Mouse (Mus musculus) hindbrain, postnatal 0 days (tissue): ENCODE measurements around the gene Cpsf4l. TPM values are rescaled to one million over a fixed set of nuclear protein-coding genes. Genes with fewer than 3 reads are reported as not detected.

Experiments
- ATAC-seq: fragments of 200-750 bp; cut with Nextera tagmentation; 2 replicates; pipeline ENCODE4 v1.8.0; 2017; ENCODE audit warnings: mild to moderate bottlenecking, moderate TSS enrichment, moderate library complexity
- DNase-seq: peaks from one replicate; pipeline ENCODE4 v3.0.0-alpha.2; 2015; ENCODE audit warnings: low spot score
- H3K27ac ChIP-seq: fragments of 300-500 bp; sonication (generic); 2 replicates; pipeline ENCODE4 v1.5.1; 2014; ENCODE audit warnings: mild to moderate bottlenecking
- H3K27me3 ChIP-seq: fragments of 300-500 bp; sonication (generic); 2 replicates; pipeline ENCODE4 v1.6.1; 2014; ENCODE audit warnings: low read length, mixed read lengths; ENCODE audit not compliant: insufficient read depth
- H3K36me3 ChIP-seq: fragments of 300-500 bp; sonication (generic); 2 replicates; pipeline ENCODE4 v1.6.1; 2014; ENCODE audit warnings: low read length, mixed read lengths; ENCODE audit not compliant: insufficient read depth
- H3K4me1 ChIP-seq: fragments of 300-500 bp; sonication (generic); 2 replicates; pipeline ENCODE4 v1.6.1; 2014; ENCODE audit warnings: antibody characterized with exemption, low read length, mixed read lengths; ENCODE audit not compliant: insufficient read depth
- H3K4me2 ChIP-seq: fragments of 300-500 bp; sonication (generic); 2 replicates; pipeline ENCODE4 v1.6.1; 2014; ENCODE audit warnings: low read depth, mild to moderate bottlenecking, low read length, moderate library complexity, mixed read lengths
- H3K4me3 ChIP-seq: fragments of 300-500 bp; sonication (generic); 2 replicates; pipeline ENCODE4 v1.5.1; 2014; ENCODE audit warnings: low read length
- H3K9ac ChIP-seq: fragments of 300-500 bp; sonication (generic); replicated peaks from 2 replicates; pipeline ENCODE4 v1.6.1; 2014; ENCODE audit warnings: mild to moderate bottlenecking, low read length, moderate library complexity, mixed read lengths
- H3K9me3 ChIP-seq: fragments of 300-500 bp; sonication (generic); 2 replicates; pipeline ENCODE4 v1.6.1; 2016; ENCODE audit warnings: low read length, mixed read lengths
- CTCF ChIP-seq: IDR thresholded peaks from 2 replicates; pipeline ENCODE4 v1.5.1; 2016; ENCODE audit warnings: antibody characterized with exemption, control low read depth, low read depth
- WGBS: fragments of 180-500 bp; shearing (Covaris S2); extraction: QIAGEN DNeasy Blood & Tissue Kit; methylation state at CpG from one replicate; pipeline ENCODE4 v1.1.7; 2014; 5-methylcytosine and 5-hydroxymethylcytosine counted together
- polyA plus RNA-seq: library from polyadenylated mRNA; unstranded; fragments of >200 nt; fragmentation: Nextera tagmentation; extraction: Ambion mirVana; gene quantifications from 2 replicates; pipeline ENCODE4 v1.2.1, GENCODE M21; 2015
- total RNA-seq: library from RNA; depleted of rRNA; stranded (reverse); fragments of >200 nt; gene quantifications from 2 replicates; pipeline ENCODE4 v1.2.3, GENCODE M21; 2014

The Cpsf4l gene
- total and polyA plus RNA-seq, 2 experiments from 2014 or later, result 0.19 TPM; not detected in 1

- no peak for TF ChIP-seq CTCF
- peak overlapping the region; percentile 79 for H3K4me3 ChIP-seq
- no peaks in the 10 kb centered on the region for H3K9me3 ChIP-seq
- peaks cover 28% of the 10 kb centered on the region for H3K4me1 ChIP-seq
- peak overlapping the region; percentile 89 for H3K4me2 ChIP-seq
- ATAC-seq, result peak; percentile 0; the same call in 1 of the 2 replicates
- peak overlapping the region; percentile 88 for H3K9ac ChIP-seq
- H3K27me3 ChIP-seq, result no peaks in the 10 kb centered on the region
- peak overlapping the region; percentile 94 for H3K27ac ChIP-seq
- DNase-seq, result no peak
- H3K36me3 ChIP-seq, result no peaks in the 10 kb centered on the region
- 32% methylated on average over 15 of the region's 15 CpGs for WGBS
Observed at GRCm38 (mm10) chr11:113752158-113752661, 42.4 kb upstream of the Cpsf4l start.

GRCm38 (mm10) chr11:113751484-113752084 lies 41.8 kb upstream of the Cpsf4l start, which contains the start of gene Cdc42ep4:
Cdc42ep4 (minus strand) TSS chr11:113751881.
- H3K27ac ChIP-seq, result peak within 1 kb of the TSS; percentile 94
- H3K36me3 ChIP-seq, result no peaks in the 10 kb centered on the region
- no peak for TF ChIP-seq CTCF
- peak within 1 kb of the TSS; percentile 89 for H3K4me2 ChIP-seq
- H3K4me1 ChIP-seq, result peaks cover 28% of the 10 kb centered on the region
- no peaks in the 10 kb centered on the region for H3K27me3 ChIP-seq
- peak; percentile 89 for ATAC-seq
- peak within 1 kb of the TSS; percentile 88 for H3K9ac ChIP-seq
- no peaks in the 10 kb centered on the region for H3K9me3 ChIP-seq
- under 1% methylated on average over 44 of the region's 44 CpGs for WGBS
- H3K4me3 ChIP-seq, result peak within 1 kb of the TSS; percentile 79
- peak; percentile 96 for DNase-seq

- Histone ChIP-seq H3K9ac (peak overlapping the region; percentile 88), H3K4me2 (peak overlapping the region; percentile 89), H3K4me3 (peak overlapping the region; percentile 79), H3K9me3 (no peaks in the 10 kb centered on the region), H3K4me1 (peaks cover 28% of the 10 kb centered on the region), H3K27ac (peak overlapping the region; percentile 94), H3K36me3 (no peaks in the 10 kb centered on the region), H3K27me3 (no peaks in the 10 kb centered on the region)
- DNase-seq, result peak; percentile 74
- under 1% methylated on average over 66 of the region's 67 CpGs for WGBS
- peak; percentile 66 for TF ChIP-seq CTCF
- ATAC-seq, result peak; percentile 58
Observed at GRCm38 (mm10) chr11:113750571-113751483, 41.0 kb upstream of the Cpsf4l start.

GRCm38 (mm10) chr11:113749749-113750351 lies 40.0 kb upstream of the Cpsf4l start:
- H3K4me1 ChIP-seq, result peaks cover 28% of the 10 kb centered on the region
- no peak for TF ChIP-seq CTCF
- ATAC-seq, result peak; percentile 7; the same call in 1 of the 2 replicates

GRCm38 (mm10) chr11:113748797-113749521 lies 39.1 kb upstream of the Cpsf4l start:
- Histone ChIP-seq H3K9ac (peak overlapping the region; percentile 88), H3K4me1 (peaks cover 28% of the 10 kb centered on the region), H3K4me3 (peak overlapping the region; percentile 79), H3K27me3 (no peaks in the 10 kb centered on the region), H3K4me2 (peak overlapping the region; percentile 89), H3K36me3 (no peaks in the 10 kb centered on the region), H3K27ac (peak overlapping the region; percentile 94), H3K9me3 (no peaks in the 10 kb centered on the region)
- ATAC-seq (no peak), DNase-seq (peak; percentile 26)
- TF ChIP-seq CTCF, result no peak
- 17% methylated on average over 21 of the region's 21 CpGs for WGBS

More at GRCm38 (mm10) chr11:113749749-113750351, 40.0 kb upstream of the Cpsf4l start:
- peak overlapping the region; percentile 88 for H3K9ac ChIP-seq
- peak overlapping the region; percentile 94 for H3K27ac ChIP-seq
- no peaks in the 10 kb centered on the region for H3K27me3 ChIP-seq
- DNase-seq, result peak; percentile 58
- H3K36me3 ChIP-seq, result no peaks in the 10 kb centered on the region
- H3K9me3 ChIP-seq, result no peaks in the 10 kb centered on the region
- H3K4me3 ChIP-seq, result peak overlapping the region; percentile 79
- peak overlapping the region; percentile 89 for H3K4me2 ChIP-seq
- WGBS, result 2% methylated on average over 9 of the region's 9 CpGs
